Mouse (Mus musculus): ENCODE data around the gene Ubl3. TPM values are rescaled to one million over a fixed set of nuclear protein-coding genes. Genes with fewer than 3 reads are reported as not detected.

Gene Ubl3
- polyA plus RNA-seq, 1 experiment = 47.2 TPM

DNA sequence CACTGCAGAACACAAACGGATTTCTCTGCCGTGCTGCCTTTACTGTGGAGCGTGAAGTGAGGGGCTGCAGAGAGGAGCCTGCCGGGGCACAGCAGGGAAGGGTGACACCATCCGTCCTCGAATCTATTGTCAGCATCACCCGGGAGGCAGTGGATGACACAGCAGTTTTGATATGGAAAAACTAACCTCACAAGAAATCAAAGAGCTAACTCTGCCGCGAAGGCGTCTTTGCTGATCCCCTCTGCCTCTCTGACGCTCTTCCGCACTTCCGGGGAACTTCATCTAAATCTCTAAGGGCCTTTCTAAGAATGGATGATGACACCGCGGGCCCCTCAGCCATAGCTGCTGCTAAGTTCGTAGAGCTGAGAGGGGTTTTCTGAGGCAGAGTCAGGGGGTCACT lies 2.1 kb upstream of the Ubl3 start:
- peaks cover 5% of the 10 kb centered on the region; the same call in 1 of the 2 replicates for H3K4me1 ChIP-seq (ENCODE audit: control insufficient read depth, insufficient read depth, insufficient read length)
- no peak overlapping the region for H3K4me3 ChIP-seq (ENCODE audit: extremely low read depth, insufficient read depth, insufficient read length)
- TF ChIP-seq POLR2A (IDR thresholded peaks at IDR 0.05; ENCODE audit: low read depth, low read length) (no peak), CTCF (IDR thresholded peaks at IDR 0.05; ENCODE audit: extremely low read depth, insufficient read depth, insufficient read length, insufficient replicate concordance) (no peak)
- DNase-seq (ENCODE audit: low read depth in 1 of 2, low spot score in 2 of 2) = peak in 1 of 2 experiments; percentile 69
- 7% methylated on average over 16 of the region's 16 CpGs for WGBS
- H3K36me3 ChIP-seq (ENCODE audit: control insufficient read depth, insufficient read depth, low read length) = no peaks in the 10 kb centered on the region
- H3K27ac ChIP-seq (ENCODE audit: insufficient read depth, low read length) = no peak overlapping the region
- no peaks in the 10 kb centered on the region for H3K27me3 ChIP-seq (ENCODE audit: control insufficient read depth, insufficient read depth, low read length)

DNA sequence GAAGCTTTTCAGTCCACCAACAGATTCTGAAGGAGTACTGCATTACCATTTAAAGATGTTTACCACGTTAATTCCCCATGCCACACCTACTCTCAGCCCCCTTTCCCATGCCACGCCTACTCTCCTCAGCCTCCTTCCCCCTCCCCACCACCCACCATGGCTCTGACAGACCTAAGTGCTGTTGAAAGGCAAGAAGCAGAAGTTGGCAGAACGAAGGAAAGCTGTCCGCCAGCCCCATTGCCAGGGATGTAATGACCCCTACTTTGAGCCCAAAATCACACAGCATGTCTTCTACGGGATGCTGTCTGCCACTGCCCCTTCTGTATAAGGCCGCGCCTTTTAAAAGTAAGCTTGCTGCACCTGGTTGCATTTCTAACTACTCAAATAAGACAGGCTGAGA lies 1.7 kb upstream of the Ubl3 start:
- Histone ChIP-seq H3K27ac (ENCODE audit: insufficient read depth, low read length) (no peak overlapping the region), H3K4me1 (ENCODE audit: control insufficient read depth, insufficient read depth, insufficient read length) (peaks cover 5% of the 10 kb centered on the region; the same call in 1 of the 2 replicates), H3K27me3 (ENCODE audit: control insufficient read depth, insufficient read depth, low read length) (no peaks in the 10 kb centered on the region), H3K36me3 (ENCODE audit: control insufficient read depth, insufficient read depth, low read length) (no peaks in the 10 kb centered on the region), H3K4me3 (ENCODE audit: extremely low read depth, insufficient read depth, insufficient read length) (no peak overlapping the region)
- TF ChIP-seq POLR2A (IDR thresholded peaks at IDR 0.05; ENCODE audit: low read depth, low read length) = no peak
- TF ChIP-seq CTCF (IDR thresholded peaks at IDR 0.05; ENCODE audit: extremely low read depth, insufficient read depth, insufficient read length, insufficient replicate concordance) = no peak
- 39% methylated on average over 7 of the region's 7 CpGs for WGBS
- DNase-seq (ENCODE audit: low read depth in 1 of 2, low spot score in 2 of 2) = no peak

DNA sequence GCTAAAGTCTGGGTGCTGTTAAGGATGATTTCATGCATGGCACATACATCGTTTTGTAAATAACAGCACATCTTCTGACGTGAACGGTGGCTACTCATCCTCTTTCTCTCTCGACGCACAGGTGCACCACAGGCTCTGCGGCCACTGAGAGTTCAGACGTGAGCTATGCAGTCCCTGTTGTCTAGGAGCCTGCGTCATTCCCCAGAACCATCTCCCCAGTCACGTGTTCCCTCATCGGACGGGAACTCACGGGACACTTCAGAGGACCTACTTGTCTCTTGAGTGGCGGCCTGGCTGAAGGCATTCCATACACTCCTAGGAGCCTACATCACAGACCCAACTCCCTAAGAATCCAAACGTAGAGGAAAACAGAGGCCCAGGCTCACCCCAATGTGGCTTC lies 1.1 kb upstream of the Ubl3 start:
- no peak for TF ChIP-seq POLR2A (IDR thresholded peaks at IDR 0.05; ENCODE audit: low read depth, low read length)
- no peak for TF ChIP-seq CTCF (IDR thresholded peaks at IDR 0.05; ENCODE audit: extremely low read depth, insufficient read depth, insufficient read length, insufficient replicate concordance)
- no peak overlapping the region for H3K4me3 ChIP-seq (ENCODE audit: extremely low read depth, insufficient read depth, insufficient read length)
- no peaks in the 10 kb centered on the region for H3K27me3 ChIP-seq (ENCODE audit: control insufficient read depth, insufficient read depth, low read length)
- peaks cover 5% of the 10 kb centered on the region; the same call in 1 of the 2 replicates for H3K4me1 ChIP-seq (ENCODE audit: control insufficient read depth, insufficient read depth, insufficient read length)
- whole genome bisulfite sequencing = 82% methylated on average over 14 of the region's 14 CpGs
- no peaks in the 10 kb centered on the region for H3K36me3 ChIP-seq (ENCODE audit: control insufficient read depth, insufficient read depth, low read length)
- no peak for DNase-seq (ENCODE audit: low read depth in 1 of 2, low spot score in 2 of 2)
- H3K27ac ChIP-seq (ENCODE audit: insufficient read depth, low read length) = no peak overlapping the region

DNA sequence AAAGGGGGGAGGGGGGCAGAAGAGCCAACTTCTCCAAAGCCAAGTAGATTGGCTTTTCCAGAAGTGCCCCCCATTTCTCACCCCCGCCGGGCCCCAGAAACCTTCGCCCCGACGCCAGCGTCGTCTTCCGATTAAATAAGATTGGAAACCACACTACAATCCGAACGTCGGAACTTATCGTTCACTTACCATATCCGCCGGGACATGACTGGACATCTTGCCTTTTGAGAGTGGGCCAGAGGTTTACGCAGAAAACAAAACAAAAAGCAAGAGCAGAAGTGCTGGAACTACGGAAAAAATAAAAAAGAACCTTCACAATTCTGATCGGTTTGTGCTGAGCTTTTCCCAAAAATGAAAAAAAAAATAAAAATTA lies 839 bp downstream of the Ubl3 start:
- peak in 1 of 2 experiments; percentile 16 for DNase-seq (ENCODE audit: low read depth in 1 of 2, low spot score in 2 of 2)
- Histone ChIP-seq H3K27me3 (ENCODE audit: control insufficient read depth, insufficient read depth, low read length) (no peaks in the 10 kb centered on the region), H3K4me3 (ENCODE audit: extremely low read depth, insufficient read depth, insufficient read length) (peak overlapping the region; percentile 75), H3K36me3 (ENCODE audit: control insufficient read depth, insufficient read depth, low read length) (no peaks in the 10 kb centered on the region), H3K4me1 (ENCODE audit: control insufficient read depth, insufficient read depth, insufficient read length) (peaks cover 17% of the 10 kb centered on the region; the same call in 1 of the 2 replicates), H3K27ac (ENCODE audit: insufficient read depth, low read length) (peak overlapping the region; percentile 96)
- WGBS = under 1% methylated on average over 17 of the region's 17 CpGs
- TF ChIP-seq CTCF (IDR thresholded peaks at IDR 0.05; ENCODE audit: extremely low read depth, insufficient read depth, insufficient read length, insufficient replicate concordance) = no peak
- TF ChIP-seq POLR2A (IDR thresholded peaks at IDR 0.05; ENCODE audit: low read depth, low read length) = no peak

DNA sequence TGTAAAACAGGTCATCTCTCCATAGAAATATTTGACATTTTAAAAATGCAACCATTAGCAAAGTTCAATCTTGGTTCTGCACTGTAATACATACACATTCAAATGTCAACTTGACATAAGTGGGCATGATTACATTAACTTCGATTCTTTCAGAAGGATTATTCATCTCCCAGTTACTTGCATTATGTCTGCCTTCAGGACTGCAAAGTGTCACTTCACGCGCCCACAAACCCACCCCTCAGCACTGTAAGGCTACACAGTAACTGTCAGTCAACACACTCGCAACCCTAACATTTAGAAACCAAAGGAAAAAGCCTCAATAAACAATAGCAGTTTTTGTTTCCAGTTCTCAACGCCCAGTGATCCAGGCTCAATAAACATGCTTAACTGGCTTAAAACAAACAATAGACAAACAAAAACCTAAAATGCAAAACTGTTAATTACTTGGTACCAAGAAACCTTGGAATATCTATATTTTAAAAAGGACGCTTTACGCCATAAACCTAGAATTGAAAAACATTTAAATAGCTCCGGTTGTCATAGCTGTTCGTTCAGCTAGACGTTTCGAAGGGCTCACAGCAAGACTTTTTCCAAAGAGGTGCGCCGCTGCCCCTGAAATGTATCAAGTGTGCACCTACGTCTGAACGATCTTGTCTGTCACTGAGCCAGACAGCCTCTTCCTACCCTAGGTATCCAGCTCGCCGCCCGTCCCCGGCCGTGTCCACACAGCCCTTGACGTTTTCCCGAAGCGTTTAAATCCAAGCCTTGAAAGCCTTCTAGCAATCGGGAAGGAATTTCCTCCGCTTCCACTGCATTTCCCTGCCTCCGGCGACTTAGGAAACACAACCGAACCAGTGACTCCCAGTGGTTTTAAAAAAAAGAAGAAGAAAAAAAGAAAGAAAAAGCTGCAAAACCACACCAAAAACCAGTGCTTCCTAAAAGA lies 1.5 kb downstream of the Ubl3 start:
- peak in 1 of 2 experiments; percentile 26 for DNase-seq (ENCODE audit: low read depth in 1 of 2, low spot score in 2 of 2)
- peak overlapping the region; percentile 75 for H3K4me3 ChIP-seq (ENCODE audit: extremely low read depth, insufficient read depth, insufficient read length)
- no peaks in the 10 kb centered on the region for H3K27me3 ChIP-seq (ENCODE audit: control insufficient read depth, insufficient read depth, low read length)
- peaks cover 19% of the 10 kb centered on the region; the same call in 1 of the 2 replicates for H3K4me1 ChIP-seq (ENCODE audit: control insufficient read depth, insufficient read depth, insufficient read length)
- TF ChIP-seq CTCF (IDR thresholded peaks at IDR 0.05; ENCODE audit: extremely low read depth, insufficient read depth, insufficient read length, insufficient replicate concordance) (no peak), POLR2A (IDR thresholded peaks at IDR 0.05; ENCODE audit: low read depth, low read length) (no peak)
- H3K27ac ChIP-seq (ENCODE audit: insufficient read depth, low read length) = peak overlapping the region; percentile 96
- no peaks in the 10 kb centered on the region for H3K36me3 ChIP-seq (ENCODE audit: control insufficient read depth, insufficient read depth, low read length)
- WGBS = under 1% methylated on average over 28 of the region's 28 CpGs

DNA sequence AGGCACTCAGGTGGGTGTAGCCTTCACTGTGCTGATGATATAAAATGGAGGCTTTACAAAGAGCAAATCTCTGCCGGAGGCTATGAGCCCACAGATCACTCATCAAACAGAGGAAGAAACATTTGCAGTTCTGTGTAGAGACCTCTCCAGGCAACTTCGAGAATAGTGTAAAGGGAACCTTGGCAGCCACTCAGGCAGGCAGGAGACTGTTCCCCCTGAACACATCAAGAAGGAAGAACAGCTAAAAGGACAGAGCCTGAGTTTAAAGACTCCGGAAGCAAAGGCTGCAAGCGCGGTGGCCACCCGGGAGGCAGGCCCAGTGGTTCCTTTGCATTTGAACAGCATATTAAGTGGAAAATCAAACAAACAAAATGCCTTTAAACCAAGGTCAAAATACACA lies 2.2 kb downstream of the Ubl3 start:
- WGBS = 4% methylated on average over 6 of the region's 6 CpGs
- H3K27ac ChIP-seq (ENCODE audit: insufficient read depth, low read length) = peak overlapping the region; percentile 37

More for the DNA sequence above, 2.2 kb downstream of the Ubl3 start:
- H3K36me3 ChIP-seq (ENCODE audit: control insufficient read depth, insufficient read depth, low read length) = no peaks in the 10 kb centered on the region
- peak overlapping the region; percentile 59 for H3K4me3 ChIP-seq (ENCODE audit: extremely low read depth, insufficient read depth, insufficient read length)
- peak in 1 of 2 experiments; percentile 33 for DNase-seq (ENCODE audit: low read depth in 1 of 2, low spot score in 2 of 2)
- H3K4me1 ChIP-seq (ENCODE audit: control insufficient read depth, insufficient read depth, insufficient read length) = peaks cover 19% of the 10 kb centered on the region; the same call in 1 of the 2 replicates
- no peaks in the 10 kb centered on the region for H3K27me3 ChIP-seq (ENCODE audit: control insufficient read depth, insufficient read depth, low read length)
- no peak for TF ChIP-seq POLR2A (IDR thresholded peaks at IDR 0.05; ENCODE audit: low read depth, low read length)
- no peak for TF ChIP-seq CTCF (IDR thresholded peaks at IDR 0.05; ENCODE audit: extremely low read depth, insufficient read depth, insufficient read length, insufficient replicate concordance)
